Mouse (Mus musculus) ES-E14 (cell line): ENCODE measurements around the gene Thrb.

ENCODE experiments used
- HCFC1 ChIP-seq: IDR thresholded peaks from 2 replicates; pipeline ENCODE4 v1.6.1; 2012; ENCODE audit warnings: low read length, inconsistent platforms, borderline replicate concordance; ENCODE audit not compliant: insufficient read depth
- MAFK ChIP-seq: IDR thresholded peaks from 2 replicates; pipeline ENCODE4 v1.6.1; 2014; ENCODE audit warnings: mild to moderate bottlenecking, low read depth, low read length, inconsistent platforms; ENCODE audit not compliant: insufficient read depth
- ZC3H11A ChIP-seq: IDR thresholded peaks from 2 replicates; pipeline ENCODE4 v1.6.1; 2012; ENCODE audit warnings: low read depth, mild to moderate bottlenecking, inconsistent platforms, low read length, borderline replicate concordance
- ZNF384 ChIP-seq: IDR thresholded peaks from 2 replicates; pipeline ENCODE4 v1.6.1; 2012; ENCODE audit warnings: low read depth, low read length, inconsistent platforms

DNA sequence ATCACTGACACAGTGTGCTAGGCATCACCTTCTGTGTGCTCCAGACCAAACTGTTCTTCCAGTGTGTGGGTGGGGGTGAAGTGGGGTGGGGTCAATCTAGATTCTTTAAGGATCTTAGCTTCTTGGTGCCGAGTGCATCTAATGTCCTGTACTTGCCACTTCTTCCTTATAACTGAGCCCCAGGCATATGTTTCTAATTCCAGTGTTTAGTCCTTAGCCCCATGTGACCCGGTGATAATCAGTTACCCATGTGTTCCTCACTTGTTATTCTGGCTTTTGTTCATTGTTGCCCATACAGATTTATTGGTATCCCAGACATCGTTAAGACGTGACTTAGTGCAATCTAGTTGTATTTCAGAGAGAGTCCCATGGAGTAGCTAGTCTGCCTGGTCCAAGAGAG lies 121.9 kb downstream of the Thrb start:
- TF ChIP-seq MAFK = no peak
- no peak for TF ChIP-seq ZC3H11A
- no peak for TF ChIP-seq HCFC1
- TF ChIP-seq ZNF384 = no peak
